Mouse (Mus musculus): ENCODE data around the gene Ube4a. TPM values are rescaled to one million over a fixed set of nuclear protein-coding genes. Genes with fewer than 3 reads are reported as not detected.
"Not testable (repeated sequence)": the region's sequence is repeated elsewhere in the genome, so short reads cannot be mapped to it uniquely, and the experiment has no call there.

Gene Ube4a
- total RNA-seq, 2 experiments from 2014 or later = 96.1 to 101 TPM

GRCm38 (mm10) chr9:44983001-44983400 is 17.6 kb upstream of the Ube4a start:
- intact Hi-C loops (cut with DNase I) = no loop called here
- DNase-seq (ENCODE audit: extremely low spot score in 1 of 2, low spot score in 2 of 2) = no peak

- DNase-seq (ENCODE audit: extremely low spot score in 1 of 2, low spot score in 2 of 2) = no peak
- intact Hi-C loops (cut with DNase I) = no loop called here
Observed at GRCm38 (mm10) chr9:44982531-44982930, 17.1 kb upstream of the Ube4a start.

GRCm38 (mm10) chr9:44982081-44982480 is 16.7 kb upstream of the Ube4a start:
- no peak for DNase-seq (ENCODE audit: extremely low spot score in 1 of 2, low spot score in 2 of 2)
- intact Hi-C loops (cut with DNase I) = no loop called here

DNA sequence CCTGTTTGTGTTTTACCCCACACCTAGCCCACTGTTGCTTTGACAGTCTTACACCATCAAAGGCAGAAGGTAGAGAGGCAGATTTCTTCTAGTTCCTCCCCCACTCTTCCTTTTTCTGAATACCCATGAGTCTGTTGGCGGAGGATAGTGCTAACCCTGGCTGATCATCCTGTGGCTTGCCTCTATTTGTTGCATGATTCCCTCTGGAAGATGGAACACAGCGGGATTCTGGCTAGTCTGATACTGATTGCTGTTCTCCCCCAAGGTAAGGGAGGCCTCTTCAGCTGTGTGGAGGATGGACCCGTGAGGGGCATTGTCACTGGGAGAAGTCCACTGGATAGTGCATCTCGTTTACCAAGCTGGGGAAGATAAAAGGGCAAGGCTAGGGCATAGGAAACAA is 16.3 kb upstream of the Ube4a start, which contains the start of gene Cd3d:
Gene Cd3d (plus strand): TSS at position 111 of the 400 bp plus-strand sequence.
- intact Hi-C loops (cut with DNase I) = no loop called here
- no peak for DNase-seq (ENCODE audit: extremely low spot score in 1 of 2, low spot score in 2 of 2)

- no peak for DNase-seq (ENCODE audit: extremely low spot score in 1 of 2, low spot score in 2 of 2)
- intact Hi-C loops (cut with DNase I) = no loop called here
Observed at GRCm38 (mm10) chr9:44981104-44981503, 15.7 kb upstream of the Ube4a start.

GRCm38 (mm10) chr9:44980242-44980641 is 14.8 kb upstream of the Ube4a start, which contains the start of gene Cd3g:
Gene Cd3g (minus strand): TSS chr9:44980431.
- no peak for DNase-seq (ENCODE audit: extremely low spot score in 1 of 2, low spot score in 2 of 2)

GRCm38 (mm10) chr9:44979806-44980205 is 14.4 kb upstream of the Ube4a start:
- intact Hi-C loops (cut with DNase I) = no loop called here
- no peak for DNase-seq (ENCODE audit: extremely low spot score in 1 of 2, low spot score in 2 of 2)

More at GRCm38 (mm10) chr9:44980242-44980641, 14.8 kb upstream of the Ube4a start, which contains the start of gene Cd3g:
- intact Hi-C loops (cut with DNase I) = no loop called here

GRCm38 (mm10) chr9:44977813-44978212 is 12.4 kb upstream of the Ube4a start:
- DNase-seq (ENCODE audit: extremely low spot score in 1 of 2, low spot score in 2 of 2) = no peak
- intact Hi-C loops (cut with DNase I) = no loop called here

GRCm38 (mm10) chr9:44969450-44969849 is 4.0 kb upstream of the Ube4a start:
- DNase-seq (ENCODE audit: extremely low spot score in 1 of 2, low spot score in 2 of 2) = no peak

DNA sequence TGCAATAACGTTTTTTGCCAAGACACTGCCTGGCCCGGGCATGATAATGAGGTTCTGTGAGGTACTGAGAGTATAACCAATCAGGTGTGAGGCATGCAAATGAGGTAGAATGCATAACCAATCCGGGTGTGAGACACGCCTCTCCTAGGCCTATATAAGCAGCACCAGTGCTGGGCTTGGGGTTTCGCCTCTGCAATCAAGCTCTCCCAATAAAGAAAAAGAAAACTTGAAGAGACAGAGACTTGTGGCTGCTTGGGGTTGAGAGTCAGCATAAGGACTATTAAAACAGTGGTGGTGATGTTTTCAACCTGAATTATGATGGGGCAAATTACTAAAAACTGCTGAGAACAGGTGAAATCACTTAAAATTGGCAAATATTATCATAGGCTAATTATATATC is 2.4 kb upstream of the Ube4a start:
- intact Hi-C loops (cut with DNase I) = loop anchor here (5.0 kb wide), 2 partner anchors 80 to 180 kb away; no protein-coding TSS in a partner anchor
- not testable (repeated sequence) for DNase-seq (ENCODE audit: extremely low spot score in 1 of 2, low spot score in 2 of 2)

More at GRCm38 (mm10) chr9:44969450-44969849, 4.0 kb upstream of the Ube4a start:
- intact Hi-C loops (cut with DNase I) = loop anchor here (5.0 kb wide), 2 partner anchors 78 to 178 kb away; no protein-coding TSS in a partner anchor

DNA sequence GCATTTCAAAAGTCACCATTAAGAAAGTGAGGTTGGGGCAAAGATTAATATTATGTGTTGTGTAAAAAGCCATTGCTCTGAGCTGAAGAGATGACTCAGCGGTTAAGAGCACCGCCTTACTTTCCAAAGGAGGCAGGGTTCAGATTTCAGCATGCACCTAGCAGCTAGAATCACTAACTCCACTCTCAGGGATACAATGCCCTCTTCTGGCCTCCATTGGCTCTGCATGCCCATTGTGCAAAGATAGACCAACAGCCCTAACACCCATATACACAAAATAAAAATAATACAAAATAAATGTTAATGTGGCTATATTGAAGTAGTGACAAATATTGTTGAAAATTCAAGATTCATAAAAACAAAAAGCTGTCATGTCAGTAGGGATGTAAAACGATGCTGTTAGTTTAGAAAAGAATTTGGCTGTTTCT is 1.4 kb upstream of the Ube4a start:
- intact Hi-C loops (cut with DNase I) = loop anchor here (5.0 kb wide), 2 partner anchors 80 to 180 kb away; no protein-coding TSS in a partner anchor
- DNase-seq (ENCODE audit: extremely low spot score in 1 of 2, low spot score in 2 of 2) = peak; percentile 34 to 65

DNA sequence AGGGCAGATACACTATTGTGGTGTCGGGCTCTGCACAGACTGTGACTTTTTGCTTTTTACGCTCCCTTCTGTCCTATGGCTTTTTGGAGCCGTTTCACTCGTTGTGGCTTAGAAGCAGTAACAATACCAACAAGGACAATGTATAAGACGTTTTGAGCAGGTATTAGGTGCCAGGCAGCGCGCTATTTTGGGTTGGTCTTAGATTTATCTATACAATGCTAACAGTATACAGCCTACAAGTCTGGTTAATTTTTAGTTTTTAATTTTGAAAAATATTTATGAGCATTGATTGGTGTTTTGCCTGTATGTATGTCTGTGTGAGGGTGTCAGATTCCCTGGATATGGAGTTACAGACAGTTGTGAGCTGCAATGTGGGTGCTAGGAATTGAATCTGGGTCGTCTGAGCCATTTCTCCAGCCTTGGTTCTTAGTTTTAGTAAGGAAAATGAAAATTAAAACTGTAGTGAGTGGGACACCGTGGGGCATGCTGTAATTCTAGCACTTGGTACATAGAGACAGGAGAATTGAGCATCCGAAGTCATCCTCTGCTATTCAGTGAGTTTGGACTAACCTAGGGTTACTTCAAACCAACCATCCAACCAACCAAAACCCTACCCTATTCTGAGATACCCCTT is 550 bp upstream of the Ube4a start:
- no peak for DNase-seq (ENCODE audit: extremely low spot score in 1 of 2, low spot score in 2 of 2)
- intact Hi-C loops (cut with DNase I) = loop anchor here (5.0 kb wide), 2 partner anchors 81 to 181 kb away; no protein-coding TSS in a partner anchor

GRCm38 (mm10) chr9:44954432-44954831 is 11.0 kb downstream of the Ube4a start:
- no peak for DNase-seq (ENCODE audit: extremely low spot score in 1 of 2, low spot score in 2 of 2)
- intact Hi-C loops (cut with DNase I) = no loop called here

DNA sequence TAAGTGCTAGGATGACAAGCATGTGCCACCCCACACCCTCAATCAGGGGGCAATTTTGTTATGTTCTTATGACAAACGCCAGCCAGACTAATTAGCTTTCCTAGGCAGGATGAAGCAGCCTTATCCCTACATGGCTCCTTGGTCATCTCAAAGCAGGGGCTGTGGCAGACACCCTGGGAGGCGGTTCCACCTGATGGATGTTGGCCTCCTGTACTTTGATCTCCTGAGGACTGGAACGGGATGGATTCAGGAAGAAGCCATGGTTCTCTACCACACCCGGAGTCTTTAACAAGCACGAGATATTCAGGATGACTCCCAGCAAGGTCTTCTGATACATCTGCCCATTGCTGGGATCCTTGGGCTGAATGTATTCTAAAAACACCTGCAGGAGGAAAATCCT is 17.6 kb downstream of the Ube4a start:
- no peak for DNase-seq (ENCODE audit: extremely low spot score in 1 of 2, low spot score in 2 of 2)
- intact Hi-C loops (cut with DNase I) = loop anchor here (5.0 to 10.0 kb wide), 2 partner anchors 136 to 313 kb away; no protein-coding TSS in a partner anchor

DNA sequence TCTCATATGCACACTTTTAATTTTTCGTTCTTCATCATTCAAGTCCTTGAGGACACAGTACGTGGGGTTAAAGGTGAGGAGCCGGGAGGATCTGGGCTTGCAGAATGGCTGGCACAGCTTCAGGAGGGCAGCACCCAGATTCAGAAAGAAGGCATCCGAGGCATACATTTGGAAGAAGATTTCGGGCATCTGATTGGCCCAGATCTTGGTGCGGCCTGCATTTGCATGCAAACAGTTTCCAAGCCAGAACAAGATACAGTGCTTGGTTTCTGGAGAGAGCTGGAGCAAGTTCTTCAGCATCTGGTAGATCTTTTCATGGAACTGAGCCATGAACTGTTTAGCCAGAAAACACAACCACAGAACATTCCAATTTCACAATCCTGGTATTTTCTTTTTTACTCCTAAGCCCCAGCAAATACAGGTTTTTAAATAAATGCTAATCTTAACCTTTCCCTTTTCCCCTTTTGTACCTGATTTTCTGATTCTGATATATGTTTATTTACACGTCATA is 19.2 kb downstream of the Ube4a start:
- no peak for DNase-seq (ENCODE audit: extremely low spot score in 1 of 2, low spot score in 2 of 2)
- intact Hi-C loops (cut with DNase I) = loop anchor here (5.0 to 10.0 kb wide), 2 partner anchors 134 to 311 kb away; no protein-coding TSS in a partner anchor

- no peak for DNase-seq (ENCODE audit: extremely low spot score in 1 of 2, low spot score in 2 of 2)
- intact Hi-C loops (cut with DNase I) = loop anchor here (10.0 kb wide), 1 partner anchor 308 kb away; no protein-coding TSS in a partner anchor
Observed at GRCm38 (mm10) chr9:44942421-44942820, 23.0 kb downstream of the Ube4a start.

DNA sequence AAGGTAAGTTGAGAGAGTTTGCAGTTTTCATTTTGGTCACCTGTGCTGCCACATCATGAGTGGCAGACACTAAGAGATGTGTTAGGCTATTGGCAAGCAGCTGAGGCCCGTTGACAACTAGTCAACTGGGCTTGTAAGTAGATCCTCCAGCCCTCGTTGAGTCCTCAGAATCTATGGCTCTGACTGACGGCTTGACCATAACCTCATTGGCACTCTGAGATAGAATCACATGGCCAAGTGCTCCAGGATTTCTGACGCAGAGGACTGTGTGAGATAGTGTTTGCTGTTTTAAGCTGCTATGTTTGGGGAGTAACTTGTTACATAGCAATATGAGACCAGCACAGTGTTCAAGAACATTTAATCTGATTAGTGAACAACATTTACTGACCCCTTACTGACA is 23.6 kb downstream of the Ube4a start:
- DNase-seq (ENCODE audit: extremely low spot score in 1 of 2, low spot score in 2 of 2) = no peak
- intact Hi-C loops (cut with DNase I) = loop anchor here (10.0 kb wide), 1 partner anchor 307 kb away; no protein-coding TSS in a partner anchor

GRCm38 (mm10) chr9:44921543-44921942 is 43.9 kb downstream of the Ube4a start:
- DNase-seq (ENCODE audit: extremely low spot score in 1 of 2, low spot score in 2 of 2) = no peak
- intact Hi-C loops (cut with DNase I) = loop anchor here (5.0 kb wide), 1 partner anchor 84 kb away; no protein-coding TSS in a partner anchor

DNA sequence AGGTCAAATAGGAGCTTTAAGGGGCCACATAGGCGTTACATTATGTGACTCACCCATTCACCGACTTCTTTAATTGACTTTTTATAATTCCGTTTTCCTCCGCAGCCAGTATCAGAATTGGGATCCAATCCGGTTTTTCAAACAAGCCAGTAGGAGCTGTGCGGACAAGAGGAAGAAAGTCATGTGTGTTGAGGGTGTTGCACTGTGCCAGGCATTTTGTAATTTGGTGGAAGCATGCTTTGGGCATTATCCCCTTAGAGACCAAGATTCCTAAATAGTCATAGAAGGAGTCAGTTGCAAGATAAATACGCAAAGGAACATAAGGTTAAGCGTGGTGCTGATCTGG is 44.3 kb downstream of the Ube4a start:
- peak; percentile 42 to 68 for DNase-seq (ENCODE audit: extremely low spot score in 1 of 2, low spot score in 2 of 2)
- intact Hi-C loops (cut with DNase I) = loop anchor here (5.0 kb wide), 1 partner anchor 84 kb away; no protein-coding TSS in a partner anchor
